In the genomic region with DNA sequence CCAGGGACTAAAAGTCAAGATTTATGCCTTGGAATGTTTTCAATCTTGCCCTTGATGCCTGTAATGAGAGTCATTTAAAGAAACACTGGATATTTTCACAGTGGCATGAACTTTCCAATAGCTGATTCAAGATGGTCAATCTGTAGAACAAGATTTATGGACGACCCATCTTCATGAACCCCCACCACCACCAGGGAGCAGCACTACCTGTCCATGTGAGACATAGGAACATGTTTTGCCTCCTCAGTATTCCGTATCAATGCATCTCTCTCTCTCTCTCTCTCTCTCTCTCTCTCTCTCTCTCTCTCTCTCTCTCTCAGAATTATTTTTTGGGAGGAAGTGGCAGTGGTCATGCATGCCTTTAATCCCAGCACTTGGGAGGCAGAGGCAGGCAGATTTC, we compare ENCODE assay signal across 15 mouse cellular contexts. TPM values are rescaled to one million over a fixed set of nuclear protein-coding genes. Genes with fewer than 3 reads are reported as not detected.
DNase-seq lines count a peak whose midpoint lies in the region; ATAC-seq and TF ChIP-seq lines count a peak whose summit lies in the region.
"Had no signal": no experiment of that assay in that cellular context is flagged by ENCODE, and none has a peak within 500 bp of the region (broad histone marks: within the 10 kb centered on the region; RNA-seq: fewer than 3 reads in every experiment).

No protein-coding gene starts in this region.

- TF ChIP-seq POLR2A in bone marrow, adult 2 months (IDR thresholded peaks at IDR 0.05; ENCODE audit: borderline replicate concordance, control insufficient read depth, low read depth, low read length): no peak

- no peaks in the 10 kb centered on the region for H3K27me3 ChIP-seq in heart, embryonic 12.5 days (replicated peaks)
- no peaks in the 10 kb centered on the region for H3K27me3 ChIP-seq in stomach, postnatal 0 days (ENCODE audit: control insufficient read depth, insufficient read depth, low read length)
- no peaks in the 10 kb centered on the region for H3K27me3 ChIP-seq in hindbrain, embryonic 16.5 days (replicated peaks; ENCODE audit: control insufficient read depth, insufficient read depth, low read length)
- H3K27me3 ChIP-seq: embryonic facial prominence, embryonic 13.5 days; lung, embryonic 15.5 days had no signal

- H3K27ac ChIP-seq in heart, embryonic 12.5 days (ENCODE audit: poor library complexity, severe bottlenecking): no peak overlapping the region
- no peak overlapping the region for H3K27ac ChIP-seq in bone marrow, adult 2 months (ENCODE audit: control insufficient read depth, insufficient read depth, low read depth, low read length, poor library complexity)
- no peak overlapping the region for H3K27ac ChIP-seq in stomach, postnatal 0 days (replicated peaks)
- no peak overlapping the region for H3K27ac ChIP-seq in hindbrain, embryonic 16.5 days (ENCODE audit: low read depth, low read length)
- H3K27ac ChIP-seq: embryonic facial prominence, embryonic 13.5 days; hindbrain, embryonic 10.5 days; lung, embryonic 15.5 days had no signal

- H3K9me3 ChIP-seq in heart, embryonic 12.5 days (replicated peaks): no peaks in the 10 kb centered on the region
- no peaks in the 10 kb centered on the region for H3K9me3 ChIP-seq in stomach, postnatal 0 days (ENCODE audit: control insufficient read depth, low read length)
- no peaks in the 10 kb centered on the region for H3K9me3 ChIP-seq in hindbrain, embryonic 16.5 days (ENCODE audit: control insufficient read depth, low read length)
- H3K9me3 ChIP-seq: embryonic facial prominence, embryonic 13.5 days; G1E; hindbrain, embryonic 10.5 days; lung, embryonic 15.5 days had no signal

- H3K4me1 ChIP-seq in heart, embryonic 12.5 days (replicated peaks): no peaks in the 10 kb centered on the region
- no peaks in the 10 kb centered on the region for H3K4me1 ChIP-seq in bone marrow, adult 2 months (ENCODE audit: control insufficient read depth, insufficient read depth, low read length)
- H3K4me1 ChIP-seq in stomach, postnatal 0 days (replicated peaks; ENCODE audit: control insufficient read depth, insufficient read depth): no peaks in the 10 kb centered on the region
- H3K4me1 ChIP-seq in hindbrain, embryonic 16.5 days (ENCODE audit: control insufficient read depth, insufficient read depth, low read depth, low read length): no peaks in the 10 kb centered on the region
- H3K4me1 ChIP-seq: embryonic facial prominence, embryonic 13.5 days; hindbrain, embryonic 10.5 days; lung, embryonic 15.5 days had no signal

- H3K9ac ChIP-seq in heart, embryonic 12.5 days: no peak overlapping the region
- no peak overlapping the region for H3K9ac ChIP-seq in stomach, postnatal 0 days (ENCODE audit: low read length)
- no peak overlapping the region for H3K9ac ChIP-seq in hindbrain, embryonic 16.5 days (ENCODE audit: low read depth, low read length)
- H3K9ac ChIP-seq: embryonic facial prominence, embryonic 13.5 days; lung, embryonic 15.5 days had no signal

- peak; percentile 8 for DNase-seq in heart, postnatal 4 days
- DNase-seq in spleen, postnatal 4 days (ENCODE audit: low spot score in 2 of 2): peak; percentile 22 to 57
- DNase-seq in spleen, adult 12 weeks (ENCODE audit: low spot score): no peak
- DNase-seq in stomach, postnatal 0 days (ENCODE audit: low spot score): no peak
- DNase-seq: adrenal gland, postnatal 14 days; heart, adult 11 months had no signal

- no peak for ATAC-seq in heart, embryonic 12.5 days (ENCODE audit: insufficient number of reproducible peaks, low FRiP score)
- ATAC-seq in stomach, postnatal 0 days (ENCODE audit: low FRiP score, low TSS enrichment): no peak
- no peak for ATAC-seq in megakaryocyte, adult 5-6 weeks (ENCODE audit: poor library complexity, severe bottlenecking)
- ATAC-seq in hindbrain, embryonic 16.5 days: no peak
- ATAC-seq: forebrain, embryonic 16.5 days had no signal

- H3K4me2 ChIP-seq in heart, embryonic 12.5 days: no peak overlapping the region
- no peak overlapping the region for H3K4me2 ChIP-seq in stomach, postnatal 0 days (replicated peaks; ENCODE audit: low read depth)
- H3K4me2 ChIP-seq in hindbrain, embryonic 16.5 days (ENCODE audit: low read length): no peak overlapping the region
- H3K4me2 ChIP-seq: embryonic facial prominence, embryonic 13.5 days; lung, embryonic 15.5 days had no signal

- no peak overlapping the region for H3K4me3 ChIP-seq in heart, embryonic 12.5 days
- no peak overlapping the region for H3K4me3 ChIP-seq in bone marrow, adult 2 months (replicated peaks; ENCODE audit: control insufficient read depth, low read depth, low read length)
- H3K4me3 ChIP-seq in stomach, postnatal 0 days (ENCODE audit: low read depth, low read length): no peak overlapping the region
- no peak overlapping the region for H3K4me3 ChIP-seq in hindbrain, embryonic 16.5 days (ENCODE audit: low read length)
- H3K4me3 ChIP-seq: embryonic facial prominence, embryonic 13.5 days; hindbrain, embryonic 10.5 days; lung, embryonic 15.5 days had no signal

- peak; percentile 33; the same call in 1 of the 2 replicates for TF ChIP-seq CTCF in bone marrow, adult 2 months (IDR thresholded peaks at IDR 0.05; ENCODE audit: control insufficient read depth, insufficient read depth, low read length)
- peak; percentile 37; the same call in 1 of the 2 replicates for TF ChIP-seq CTCF in stomach, postnatal 0 days (IDR thresholded peaks at IDR 0.05; ENCODE audit: low read depth)

- TF ChIP-seq EP300 in stomach, postnatal 0 days (optimal IDR thresholded peaks at IDR 0.05): no peak

- WGBS in heart, embryonic 12.5 days: 28% methylated on average over 2 of the region's 2 CpGs
- 59% methylated on average over 2 of the region's 2 CpGs for WGBS in bone marrow, adult 2 months
- 55% methylated on average over 2 of the region's 2 CpGs for WGBS in stomach, postnatal 0 days
- WGBS in hindbrain, embryonic 16.5 days: 50% methylated on average over 2 of the region's 2 CpGs

- H3K36me3 ChIP-seq in heart, embryonic 12.5 days: no peaks in the 10 kb centered on the region
- no peaks in the 10 kb centered on the region for H3K36me3 ChIP-seq in stomach, postnatal 0 days (ENCODE audit: control insufficient read depth, insufficient read depth, low read length)
- no peaks in the 10 kb centered on the region for H3K36me3 ChIP-seq in hindbrain, embryonic 16.5 days (ENCODE audit: control insufficient read depth, insufficient read depth, low read length)
- H3K36me3 ChIP-seq: embryonic facial prominence, embryonic 13.5 days; G1E; hindbrain, embryonic 10.5 days; lung, embryonic 15.5 days had no signal

RNA-seq across cellular contexts. Expression of a gene that starts 2.9 kb away (rescaled TPM):
- total RNA-seq in heart, postnatal 4 days (2021): 1 to 10 TPM; 2.0 to 2.5 TPM
- polyA plus RNA-seq in heart, embryonic 12.5 days (2016; fragmentation: Nextera tagmentation; extraction: Ambion mirVana): 1.1 and 2.4 TPM in 2 replicates
- polyA plus RNA-seq in bone marrow, adult 2 months (2011; ENCODE audit: insufficient read depth, insufficient read length, low replicate concordance, missing spikeins): 1.8 and 6.8 TPM in 2 replicates
- polyA plus RNA-seq in stomach, postnatal 0 days (2015; fragmentation: Nextera tagmentation; extraction: Ambion mirVana): 1.3 and 1.5 TPM in 2 replicates
- 15.3 and 19.9 TPM in 2 replicates for total RNA-seq in megakaryocyte, adult 5-6 weeks (2015)
- total RNA-seq in megakaryocyte, adult 5-6 weeks (2017): 6.2 and 10.0 TPM in 2 replicates
- 3.0 and 3.1 TPM in 2 replicates for polyA plus RNA-seq in hindbrain, embryonic 16.5 days (2015; fragmentation: Nextera tagmentation; extraction: Ambion mirVana)

RNA-seq across cellular contexts. Expression of a gene that starts 13.3 kb away (rescaled TPM):
- total RNA-seq in heart, postnatal 4 days (2021): 10 to 100 TPM; 31.9 to 33.6 TPM
- 59.3 and 72.5 TPM in 2 replicates for polyA plus RNA-seq in heart, embryonic 12.5 days (2016; fragmentation: Nextera tagmentation; extraction: Ambion mirVana)
- 28.9 and 58.2 TPM in 2 replicates for polyA plus RNA-seq in bone marrow, adult 2 months (2011; ENCODE audit: insufficient read depth, insufficient read length, low replicate concordance, missing spikeins)
- 43.2 and 52.4 TPM in 2 replicates for polyA plus RNA-seq in stomach, postnatal 0 days (2015; fragmentation: Nextera tagmentation; extraction: Ambion mirVana)
- 37.4 and 41.2 TPM in 2 replicates for total RNA-seq in megakaryocyte, adult 5-6 weeks (2015)
- 79.3 and 82.6 TPM in 2 replicates for total RNA-seq in megakaryocyte, adult 5-6 weeks (2017)
- 49.2 and 49.9 TPM in 2 replicates for polyA plus RNA-seq in hindbrain, embryonic 16.5 days (2015; fragmentation: Nextera tagmentation; extraction: Ambion mirVana)

RNA-seq across cellular contexts. Expression of a gene that starts 48.5 kb away (rescaled TPM):
- 10 to 100 TPM; 20.0 to 28.5 TPM for total RNA-seq in heart, postnatal 4 days (2021)
- polyA plus RNA-seq in heart, embryonic 12.5 days (2016; fragmentation: Nextera tagmentation; extraction: Ambion mirVana): 26.4 and 27.5 TPM in 2 replicates
- polyA plus RNA-seq in bone marrow, adult 2 months (2011; ENCODE audit: insufficient read depth, insufficient read length, low replicate concordance, missing spikeins): 64.2 and 105 TPM in 2 replicates
- 52.5 and 60.1 TPM in 2 replicates for polyA plus RNA-seq in stomach, postnatal 0 days (2015; fragmentation: Nextera tagmentation; extraction: Ambion mirVana)
- total RNA-seq in megakaryocyte, adult 5-6 weeks (2015): 95.3 and 104 TPM in 2 replicates
- total RNA-seq in megakaryocyte, adult 5-6 weeks (2017): 88.8 and 97.8 TPM in 2 replicates
- 30.5 and 31.8 TPM in 2 replicates for polyA plus RNA-seq in hindbrain, embryonic 16.5 days (2015; fragmentation: Nextera tagmentation; extraction: Ambion mirVana)

Comparison
In these comparisons a context has a peak if more than half of its experiments do, and no peak if none do; other contexts are left out.
1. DNase-seq: peak in heart, postnatal 4 days (single experiment) and spleen, postnatal 4 days (2 of 2); none in spleen, adult 12 weeks (single experiment) and stomach, postnatal 0 days (single experiment).